Mouse (Mus musculus) testis, adult 2 months (tissue): ENCODE data around the gene Cd151. TPM values are rescaled to one million over a fixed set of nuclear protein-coding genes. Genes with fewer than 3 reads are reported as not detected.

ENCODE experiments used
- H3K27ac ChIP-seq: fragments of 200-500 bp; 2 replicates; pipeline ENCODE4 v1.5.1; 2012; ENCODE audit warnings: low read depth, low read length; ENCODE audit not compliant: control insufficient read depth, insufficient read depth
- H3K27me3 ChIP-seq: fragments of 200-500 bp; 2 replicates; pipeline ENCODE4 v1.6.1; 2012; ENCODE audit warnings: mild to moderate bottlenecking, low read length, moderate library complexity; ENCODE audit not compliant: control insufficient read depth, insufficient read depth
- H3K36me3 ChIP-seq: fragments of 200-500 bp; 2 replicates; pipeline ENCODE4 v1.6.1; 2012; ENCODE audit warnings: mild to moderate bottlenecking, low read length; ENCODE audit not compliant: control insufficient read depth, insufficient read depth
- H3K4me1 ChIP-seq: fragments of 200-500 bp; 2 replicates; pipeline ENCODE4 v1.6.1; 2012; ENCODE audit warnings: low read length; ENCODE audit not compliant: control insufficient read depth, insufficient read depth
- H3K4me3 ChIP-seq: fragments of 200-500 bp; 2 replicates; pipeline ENCODE4 v1.5.1; 2012; ENCODE audit warnings: low read depth, mild to moderate bottlenecking, low read length, moderate library complexity, mixed read lengths; ENCODE audit not compliant: control insufficient read depth
- CTCF ChIP-seq: fragments of 200-500 bp; IDR thresholded peaks from 2 replicates; pipeline ENCODE4 v1.5.1; 2012; ENCODE audit warnings: low read depth, mild to moderate bottlenecking, inconsistent platforms, low read length, moderate library complexity; ENCODE audit not compliant: control insufficient read depth, insufficient read depth, insufficient replicate concordance
- POLR2A ChIP-seq: fragments of 200-500 bp; IDR thresholded peaks from 2 replicates; pipeline ENCODE4 v1.6.1; 2012; ENCODE audit warnings: low read depth, mild to moderate bottlenecking, inconsistent platforms, low read length, moderate library complexity; ENCODE audit not compliant: control insufficient read depth
- polyA plus RNA-seq: library from polyadenylated mRNA; depleted of rRNA; stranded (reverse); fragments of >200 nt; gene quantifications from 2 replicates; pipeline ENCODE4 v1.2.3, GENCODE M21; 2012; rRNA removed

The Cd151 gene
- polyA plus RNA-seq = 102 and 104 TPM in 2 replicates

DNA sequence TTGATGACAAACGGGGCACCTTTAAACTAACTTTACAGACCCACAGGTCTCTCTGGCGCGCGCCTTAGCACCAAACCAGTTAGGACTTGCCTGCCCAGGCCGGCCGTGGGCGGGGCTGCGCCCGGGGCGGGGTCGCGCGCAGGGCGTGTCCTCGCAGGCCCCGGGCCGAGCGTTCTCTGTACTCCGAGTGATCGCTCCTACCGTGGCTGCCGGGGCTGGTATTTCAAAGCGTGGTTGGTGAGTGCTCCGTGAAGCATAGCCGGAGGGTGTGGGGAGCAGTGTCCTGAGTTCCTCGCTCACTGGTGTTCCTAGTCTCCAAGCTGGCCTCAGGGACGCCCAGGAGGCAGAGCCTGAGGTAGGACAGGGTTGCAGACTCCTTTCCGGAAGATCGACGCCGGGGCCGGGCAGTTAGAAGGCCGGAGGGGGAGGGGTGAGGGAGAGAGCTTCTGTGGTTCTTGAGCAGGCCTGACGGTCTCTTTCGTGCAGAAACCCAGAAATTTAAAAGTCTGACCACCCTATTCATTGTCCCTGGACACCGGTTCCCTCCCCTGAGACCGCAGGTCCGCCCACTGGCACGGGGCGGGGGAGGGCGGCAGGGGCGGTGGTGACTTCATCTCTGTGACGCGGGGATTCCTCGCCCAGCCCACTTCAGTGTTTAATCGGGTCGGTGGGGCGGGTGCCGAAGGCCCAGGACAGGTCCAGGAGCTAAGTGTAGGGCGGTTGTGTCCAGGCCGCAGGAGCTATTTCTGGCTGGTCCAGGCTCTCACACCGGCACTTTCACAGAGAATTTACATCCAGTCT, at the start of gene Cd151:
Gene Cd151 (plus strand): TSS at position 163 of the 801 bp plus-strand sequence.
- Histone ChIP-seq H3K4me1 (peaks cover 49% of the 10 kb centered on the region), H3K4me3 (peak within 1 kb of the TSS; percentile 87), H3K27me3 (no peaks in the 10 kb centered on the region), H3K27ac (peak within 1 kb of the TSS; percentile 58), H3K36me3 (no peaks in the 10 kb centered on the region; the same call in 1 of the 2 replicates)
- TF ChIP-seq POLR2A (peak; percentile 63), CTCF (no peak)

DNA sequence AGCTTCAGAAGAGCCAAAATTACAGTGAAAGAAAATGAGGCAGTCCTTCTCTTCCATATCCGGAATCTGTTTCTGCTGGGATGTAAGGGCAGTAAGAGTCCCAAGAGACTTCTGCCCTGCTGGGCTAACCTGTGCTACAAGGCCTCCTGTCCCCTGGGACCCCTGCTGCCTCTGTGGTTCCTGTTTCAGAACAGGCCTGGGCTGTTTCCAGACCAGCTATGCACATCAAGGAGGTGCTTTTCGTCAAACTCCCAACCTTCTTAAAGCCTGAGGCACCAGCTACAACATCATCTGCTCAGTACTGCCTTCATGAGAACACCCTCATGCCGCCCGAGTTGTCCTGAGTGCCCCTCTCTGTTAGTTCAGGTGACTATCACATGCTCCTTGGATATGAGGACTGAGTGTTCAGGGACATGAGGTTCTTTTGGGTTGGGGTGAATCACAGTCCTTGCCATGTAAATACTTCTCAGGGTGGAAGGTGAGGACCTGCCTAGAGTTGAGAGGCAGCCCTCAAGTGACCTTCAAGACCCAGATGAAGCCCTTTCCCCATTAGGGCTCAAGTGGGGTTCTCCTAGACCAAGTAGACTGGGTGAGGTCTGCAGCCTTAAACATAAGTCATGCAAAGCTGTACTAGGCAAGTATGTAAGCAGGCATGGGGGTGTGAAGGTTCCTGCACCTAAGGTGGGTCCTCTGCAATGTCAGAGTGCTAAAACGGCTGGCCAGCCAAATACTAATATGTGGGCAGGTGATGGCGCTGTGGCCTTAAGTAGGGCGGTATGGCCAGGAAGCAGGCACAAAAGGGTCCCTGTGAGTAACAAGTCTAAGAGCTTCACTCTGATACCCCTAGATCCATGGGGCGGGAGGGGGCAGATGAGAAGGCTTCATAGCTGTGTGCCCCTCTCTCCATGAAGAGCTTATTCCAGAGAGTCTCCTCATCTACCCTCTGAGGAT, 49.2 kb upstream of the Cd151 start:
- Histone ChIP-seq H3K27me3 (no peaks in the 10 kb centered on the region), H3K27ac (no peak overlapping the region), H3K36me3 (no peaks in the 10 kb centered on the region), H3K4me1 (peaks cover 9% of the 10 kb centered on the region), H3K4me3 (no peak overlapping the region)
- TF ChIP-seq CTCF = no peak
- no peak for TF ChIP-seq POLR2A

DNA sequence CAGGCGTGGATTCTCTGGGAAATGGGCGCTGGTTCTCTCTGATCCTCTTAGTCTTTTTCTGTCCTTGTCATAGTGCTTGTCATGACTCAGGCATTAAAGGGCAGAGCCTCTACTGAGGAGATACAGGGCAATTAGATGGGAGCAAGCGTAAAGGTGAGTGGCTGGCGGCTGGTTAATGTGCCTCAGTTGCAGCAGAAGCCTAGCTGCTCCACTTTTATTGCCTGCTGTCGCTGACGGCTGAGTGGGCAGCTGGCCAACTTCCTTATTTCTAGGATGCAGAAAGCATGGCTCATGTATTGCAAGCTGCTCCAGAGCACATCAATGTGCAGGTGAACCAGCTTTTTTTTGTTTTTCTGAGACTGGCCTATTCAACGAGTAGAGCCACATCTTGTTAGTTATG, 48.2 kb upstream of the Cd151 start:
- no peaks in the 10 kb centered on the region for H3K27me3 ChIP-seq
- peaks cover 4% of the 10 kb centered on the region; the same call in 1 of the 2 replicates for H3K4me1 ChIP-seq
- no peak for TF ChIP-seq POLR2A
- no peak for TF ChIP-seq CTCF
- H3K4me3 ChIP-seq = no peak overlapping the region
- H3K36me3 ChIP-seq = no peaks in the 10 kb centered on the region
- H3K27ac ChIP-seq = no peak overlapping the region

DNA sequence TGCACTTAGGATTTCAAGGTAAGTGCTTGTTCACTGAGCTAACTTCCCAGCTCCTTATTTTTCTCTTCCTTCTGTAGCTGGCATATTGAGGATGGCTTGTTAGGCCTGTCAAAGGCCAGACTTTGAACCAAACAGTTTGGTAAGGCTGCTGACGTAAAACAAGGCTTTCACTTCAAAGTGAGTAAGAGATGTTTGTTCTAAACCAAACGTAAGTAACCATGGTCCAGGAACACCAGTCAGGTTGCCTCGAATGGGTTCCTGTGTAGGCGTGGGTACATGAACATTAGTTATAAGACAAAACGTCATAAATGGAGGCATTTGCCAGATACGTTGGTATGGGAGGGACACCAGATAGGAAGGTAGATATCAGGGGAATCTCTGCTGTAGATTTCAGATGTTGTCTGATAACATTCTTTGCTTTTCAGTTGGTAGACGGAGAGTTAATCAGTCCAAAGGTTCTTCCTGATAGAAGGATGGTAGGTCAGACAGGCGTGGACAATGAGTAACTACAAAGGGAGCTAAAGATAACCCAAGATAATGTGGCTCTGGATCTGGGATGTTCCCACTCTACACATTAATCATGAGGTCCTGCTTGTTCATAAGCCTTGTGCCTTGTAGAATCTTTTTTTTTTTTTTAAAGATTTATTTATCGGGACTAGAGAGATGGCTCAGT, 47.0 kb upstream of the Cd151 start:
- Histone ChIP-seq H3K4me3 (no peak overlapping the region), H3K27me3 (no peaks in the 10 kb centered on the region), H3K36me3 (no peaks in the 10 kb centered on the region), H3K27ac (no peak overlapping the region), H3K4me1 (no peaks in the 10 kb centered on the region)
- TF ChIP-seq POLR2A = no peak
- TF ChIP-seq CTCF = no peak

DNA sequence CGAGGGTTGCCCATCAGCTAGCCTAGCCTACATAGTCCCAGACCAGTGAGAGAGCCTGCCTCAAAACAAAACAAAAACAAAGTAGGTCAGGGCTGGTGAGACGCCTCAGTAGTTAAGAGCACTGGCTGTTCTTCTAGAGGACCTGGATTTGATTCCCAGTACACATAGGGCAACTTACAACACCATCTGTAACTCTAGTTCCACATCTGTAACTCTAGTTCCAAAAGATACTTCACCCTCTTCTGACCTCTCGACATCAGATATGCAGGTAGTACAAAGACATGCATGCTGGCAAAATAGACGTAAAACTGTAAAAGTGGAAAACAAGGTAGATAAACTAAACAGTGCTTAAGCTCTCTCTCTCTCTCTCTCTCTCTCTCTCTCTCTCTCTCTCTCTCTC, 43.4 kb upstream of the Cd151 start:
- H3K4me3 ChIP-seq = no peak overlapping the region
- no peak overlapping the region for H3K27ac ChIP-seq
- H3K4me1 ChIP-seq = no peaks in the 10 kb centered on the region
- no peaks in the 10 kb centered on the region for H3K27me3 ChIP-seq
- TF ChIP-seq CTCF (no peak), POLR2A (no peak)
- H3K36me3 ChIP-seq = no peaks in the 10 kb centered on the region

DNA sequence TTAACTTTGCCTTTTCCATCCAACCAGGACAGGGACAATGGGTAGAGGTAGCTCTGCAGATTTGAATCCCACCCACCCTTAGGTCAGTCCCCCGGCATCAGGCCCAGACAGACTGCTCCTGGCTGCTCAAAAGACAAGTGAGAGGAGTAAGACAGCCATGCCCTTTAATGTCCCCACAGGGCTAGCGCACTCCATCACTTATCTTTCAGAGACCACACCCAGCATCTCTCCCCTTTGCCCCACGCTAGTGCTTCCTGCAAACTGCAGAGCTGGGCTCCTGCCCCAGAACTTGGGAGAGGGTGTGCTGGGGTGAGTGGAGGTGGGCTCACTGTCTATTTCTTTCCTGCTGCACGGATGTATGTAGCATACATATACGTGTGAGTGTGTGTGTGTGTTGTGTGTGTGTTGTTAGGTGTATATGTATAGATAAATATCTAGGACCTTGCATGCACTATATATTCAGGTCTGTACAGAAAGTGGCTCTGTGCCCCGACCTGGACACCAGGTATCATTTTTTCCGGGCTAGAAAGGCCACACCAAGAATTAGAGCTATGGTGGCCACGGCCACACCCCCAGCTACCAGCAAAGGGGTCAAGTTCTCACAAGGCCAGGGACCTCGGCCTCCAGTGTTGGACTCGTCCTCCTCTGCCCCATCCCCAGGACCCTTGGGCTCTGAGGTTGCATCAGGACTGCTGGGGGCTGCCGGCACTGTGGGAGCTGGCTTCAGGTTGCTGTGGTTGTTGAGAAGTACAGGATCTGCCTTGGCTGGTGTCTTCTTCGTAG, 40.1 kb upstream of the Cd151 start:
- Histone ChIP-seq H3K4me3 (no peak overlapping the region), H3K27ac (no peak overlapping the region), H3K4me1 (peaks cover 6% of the 10 kb centered on the region), H3K27me3 (no peaks in the 10 kb centered on the region), H3K36me3 (no peaks in the 10 kb centered on the region)
- TF ChIP-seq CTCF = no peak
- no peak for TF ChIP-seq POLR2A
